Mouse (Mus musculus) Patski (cell line): Measurements from ENCODE around the gene Ppp1r18. TPM values are rescaled to one million over a fixed set of nuclear protein-coding genes. Genes with fewer than 3 reads are reported as not detected.
A peak's percentile ranks its signal among the peaks of the same experiment; 100 is the strongest.

Experiments
- ATAC-seq: fragments of 100-300 bp; one replicate; pipeline ENCODE4 v1.8.0; 2021
- CTCF ChIA-PET: fragments of 350-600 bp; sonication (Branson Sonifier 250); formaldehyde crosslinking; loops from one replicate; lab custom pipeline; 2022; ENCODE audit warnings: inconsistent platforms; lab: Charles Lee
- POLR2A ChIA-PET: fragments of 350-600 bp; sonication (Branson Sonifier 250); formaldehyde crosslinking; loops from one replicate; lab custom pipeline; 2022; ENCODE audit warnings: antibody characterized with exemption, inconsistent platforms; lab: Charles Lee
- DNase-seq: peaks from one replicate; pipeline ENCODE4 v3.0.0-alpha.2; 2011; ENCODE audit warnings: low read depth, low spot score
- H3K27me3 ChIP-seq: fragments of 371-371 bp; one replicate; pipeline ENCODE4 v1.5.1; 2021
- CTCF ChIP-seq: fragments of 100-300 bp; IDR thresholded peaks from one replicate; pipeline ENCODE4 v1.5.1; 2021
- in situ Hi-C: fragments of 300-500 bp; cut with MboI; formaldehyde crosslinking; loops from 3 replicates; pipeline ENCODE4 v1.11.1; 2018; ENCODE audit warnings: low pct_unique_long_range_greater_than_20kb, mixed read lengths
- polyA plus RNA-seq: library from polyadenylated mRNA; unstranded; gene quantifications from one replicate; pipeline ENCODE4 v1.2.3, GENCODE M21; 2021

The Ppp1r18 gene
- polyA plus RNA-seq, 1 experiment from 2014 or later = 74.3 TPM

DNA sequence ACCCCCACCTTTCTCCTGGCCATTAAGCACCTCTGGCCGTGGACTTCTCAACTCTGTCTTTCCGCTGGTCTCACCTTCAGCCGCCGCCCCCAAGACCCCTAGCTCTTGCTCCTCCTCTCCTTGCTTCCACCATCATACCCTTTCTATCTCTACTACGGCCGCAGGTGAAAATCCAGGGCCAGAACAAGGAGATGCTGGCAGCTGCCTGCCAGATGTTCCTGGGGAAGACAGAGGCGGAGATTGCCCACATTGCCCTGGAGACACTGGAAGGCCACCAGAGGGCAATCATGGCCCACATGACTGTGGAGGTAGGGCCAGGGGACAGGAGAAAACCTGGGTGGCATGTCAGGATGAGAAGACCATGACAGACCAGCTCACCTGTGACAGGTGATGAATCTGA is 41.0 kb upstream of the Ppp1r18 start:
- no peak for TF ChIP-seq CTCF
- H3K27me3 ChIP-seq = no peaks in the 10 kb centered on the region
- ChIA-PET CTCF (interaction anchor here (0.8 to 9.5 kb wide), 4 partner anchors 9 to 85 kb away, joined by 3 to 79 read pairs (median 6); no protein-coding TSS in a partner anchor), POLR2A (interaction anchor here (0.6 to 6.8 kb wide), 6 partner anchors 11 to 121 kb away, joined by 3 to 48 read pairs (median 14); partner anchors contain the start of gene Ddr1)
- no peak for ATAC-seq
- DNase-seq = no peak
- in situ Hi-C loops = loop anchor here (10.0 kb wide), 1 partner anchor 240 kb away; no protein-coding TSS in a partner anchor

DNA sequence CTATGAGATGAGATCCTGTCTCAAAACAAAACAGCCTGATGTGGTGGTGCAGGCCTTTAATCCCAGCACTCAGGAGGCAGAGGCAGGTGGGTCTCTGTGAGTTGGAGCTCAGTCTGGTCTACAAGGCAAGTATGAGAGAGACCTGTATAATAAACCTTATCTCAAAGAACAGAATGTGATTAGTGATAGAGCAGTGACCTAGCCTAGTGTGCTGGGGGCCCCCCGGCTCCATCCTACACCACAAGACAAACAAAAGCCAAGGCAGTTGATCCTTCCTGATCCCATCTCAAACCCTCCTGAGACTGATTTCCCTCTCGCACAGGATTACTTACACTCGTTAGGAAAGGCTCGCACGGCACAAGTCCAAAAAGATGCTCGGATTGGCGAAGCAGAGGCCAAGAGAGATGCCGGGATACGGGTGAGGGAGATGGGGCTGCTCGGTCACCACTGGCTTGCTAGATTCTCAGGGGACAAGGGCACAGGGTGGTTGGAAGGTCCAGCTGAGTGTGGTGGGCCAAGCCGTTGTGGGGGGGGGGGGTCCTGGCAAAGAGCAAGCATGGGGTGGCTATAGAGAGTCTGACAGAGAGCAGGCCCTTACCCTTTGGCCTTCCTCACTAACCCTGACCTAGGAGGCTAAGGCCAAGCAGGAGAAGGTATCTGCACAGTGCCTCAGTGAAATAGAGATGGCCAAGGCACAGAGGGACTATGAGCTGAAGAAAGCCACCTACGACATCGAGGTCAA is 40.1 kb upstream of the Ppp1r18 start:
- in situ Hi-C loops = loop anchor here (5.0 to 10.0 kb wide), 2 partner anchors 88 to 240 kb away; no protein-coding TSS in a partner anchor
- ATAC-seq (no peak), DNase-seq (no peak)
- ChIA-PET CTCF (interaction anchor here (0.8 to 9.5 kb wide), 4 partner anchors 8 to 86 kb away, joined by 3 to 79 read pairs (median 6); no protein-coding TSS in a partner anchor), POLR2A (interaction anchor here (0.7 to 6.8 kb wide), 4 partner anchors 12 to 277 kb away, joined by 3 to 48 read pairs (median 18); no protein-coding TSS in a partner anchor)
- no peaks in the 10 kb centered on the region for H3K27me3 ChIP-seq
- TF ChIP-seq CTCF = no peak

DNA sequence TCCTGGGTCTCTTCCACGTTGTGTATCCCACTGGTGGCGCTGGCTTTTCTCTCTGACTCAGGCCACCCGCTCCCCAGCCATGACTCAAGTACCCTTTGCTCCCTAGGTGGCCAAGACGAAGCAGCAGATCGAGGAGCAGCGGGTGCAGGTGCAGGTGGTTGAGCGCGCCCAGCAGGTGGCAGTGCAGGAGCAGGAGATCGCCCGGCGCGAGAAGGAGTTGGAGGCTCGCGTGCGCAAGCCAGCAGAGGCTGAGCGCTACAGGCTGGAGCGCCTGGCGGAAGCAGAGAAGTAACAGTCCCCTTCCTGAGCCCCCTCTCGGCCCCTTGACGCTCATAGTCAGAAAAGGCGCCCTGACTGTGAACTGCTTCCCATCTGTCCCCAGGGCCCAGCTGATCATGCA is 35.7 kb upstream of the Ppp1r18 start:
- no peak for TF ChIP-seq CTCF
- peak; percentile 71 for ATAC-seq
- in situ Hi-C loops = loop anchor here (5.0 to 10.0 kb wide), 2 partner anchors 92 to 245 kb away; no protein-coding TSS in a partner anchor

DNA sequence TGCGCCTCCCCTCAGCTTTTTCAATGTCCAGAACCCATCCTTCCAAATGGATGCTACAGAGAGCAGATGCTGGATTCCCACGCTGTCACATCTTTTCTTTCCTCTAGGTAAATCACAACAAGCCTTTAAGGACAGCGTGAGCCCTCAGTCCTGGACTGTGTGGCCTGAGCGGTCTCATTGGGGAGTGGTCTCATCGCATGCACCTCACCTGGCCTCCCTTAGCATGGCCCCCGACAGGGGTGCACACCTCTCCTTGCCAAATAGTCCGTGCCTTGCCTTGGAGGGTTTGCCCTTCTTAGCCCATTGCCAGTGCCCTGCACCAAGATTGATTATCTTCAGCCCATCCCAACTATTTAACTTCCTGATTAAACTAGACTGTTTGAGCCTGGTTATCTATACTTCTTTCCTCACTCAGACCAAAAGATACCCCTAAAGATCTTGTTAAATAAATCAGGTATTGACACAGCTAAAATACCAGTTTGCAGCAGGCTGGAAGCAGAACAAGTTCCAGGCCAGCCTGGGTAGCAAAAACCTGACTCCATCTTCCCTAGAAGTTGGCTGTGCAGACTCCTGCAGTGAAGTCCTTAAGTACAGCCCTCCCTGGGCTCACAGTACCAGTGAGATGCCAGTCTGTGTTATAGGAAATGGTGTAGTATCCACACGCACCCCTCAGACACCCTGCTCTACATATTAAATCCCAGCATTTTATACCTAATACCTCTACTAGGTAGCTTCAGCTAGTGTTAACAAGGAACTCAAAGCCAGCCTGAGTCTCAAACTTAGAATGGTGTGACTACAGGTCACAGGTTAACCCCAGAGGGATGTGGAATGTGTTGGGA is 32.8 kb upstream of the Ppp1r18 start:
- ChIA-PET POLR2A (interaction anchor here (1.0 to 3.2 kb wide), 8 partner anchors 9 to 198 kb away, joined by 4 to 19 read pairs (median 5); partner anchors contain the start of genes Flot1 and Ier3), CTCF (interaction anchor here (0.8 to 5.6 kb wide), 7 partner anchors 8 to 107 kb away, joined by 3 to 42 read pairs (median 3); partner anchors contain the start of gene Flot1)
- no peak for DNase-seq
- H3K27me3 ChIP-seq = no peaks in the 10 kb centered on the region
- ATAC-seq = no peak
- in situ Hi-C loops = no loop called here
- TF ChIP-seq CTCF = no peak

More for the DNA sequence above, 35.7 kb upstream of the Ppp1r18 start:
- H3K27me3 ChIP-seq = no peaks in the 10 kb centered on the region
- CTCF ChIA-PET = interaction anchor here (0.6 to 9.5 kb wide), 13 partner anchors 8 to 125 kb away, joined by 3 to 79 read pairs (median 3); partner anchors contain the start of genes Ddr1, Dhx16 and Ier3
- no peak for DNase-seq
- POLR2A ChIA-PET = interaction anchor here (0.5 to 1.3 kb wide), 3 partner anchors 10 to 90 kb away, joined by 3 to 4 read pairs (median 3); no protein-coding TSS in a partner anchor

DNA sequence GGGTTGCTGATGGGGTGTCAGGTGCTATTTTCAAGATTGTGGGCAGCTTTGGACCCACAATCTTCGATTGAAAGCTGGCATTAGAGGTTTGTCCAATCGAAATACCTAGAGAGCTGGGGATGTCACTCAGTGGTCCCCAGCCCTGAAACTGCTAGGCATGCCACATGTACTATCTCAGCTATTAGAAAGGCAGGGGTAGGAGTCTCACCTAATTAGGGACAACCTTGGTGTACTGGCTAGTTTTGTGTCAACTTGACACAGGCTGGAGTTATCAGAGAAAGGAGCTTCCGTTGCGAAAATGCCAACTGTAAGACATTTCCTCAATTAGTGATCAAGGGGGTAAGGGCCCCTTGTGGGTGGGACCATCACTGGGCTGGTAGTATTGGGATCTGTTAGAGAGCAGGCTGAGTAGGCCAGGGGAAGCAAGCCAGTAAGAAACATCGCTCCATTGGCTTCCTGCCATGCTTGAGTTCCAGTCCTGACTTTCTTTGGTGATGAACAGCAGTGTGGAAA is 32.1 kb upstream of the Ppp1r18 start:
- POLR2A ChIA-PET = interaction anchor here (0.6 to 3.2 kb wide), 7 partner anchors 10 to 93 kb away, joined by 4 to 19 read pairs (median 5); partner anchors contain the start of genes Flot1 and Ier3
- CTCF ChIA-PET = interaction anchor here (0.8 to 5.4 kb wide), 6 partner anchors 8 to 107 kb away, joined by 3 to 42 read pairs (median 3); partner anchors contain the start of gene Flot1
- no peaks in the 10 kb centered on the region for H3K27me3 ChIP-seq
- no peak for ATAC-seq
- TF ChIP-seq CTCF = no peak
- DNase-seq = no peak
- in situ Hi-C loops = no loop called here

DNA sequence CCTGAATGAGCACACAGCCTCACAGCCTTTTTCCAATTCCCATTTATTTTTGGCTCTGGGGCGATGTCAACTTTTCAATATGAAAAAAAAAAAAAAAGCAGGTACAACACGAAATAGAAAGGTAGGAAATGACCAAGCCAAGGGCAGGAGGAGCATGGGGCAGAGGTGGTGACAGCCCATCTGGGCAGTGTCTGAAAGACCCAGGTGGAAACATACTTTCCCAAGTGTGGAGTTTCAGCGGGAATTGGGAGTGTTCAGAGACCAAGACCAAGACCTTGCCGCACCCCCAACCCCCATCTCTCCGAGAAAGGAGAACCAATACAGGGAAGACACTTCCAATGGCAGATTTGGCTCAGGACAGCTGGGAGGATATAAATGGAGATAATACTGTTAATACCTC is 31.5 kb upstream of the Ppp1r18 start:
- no peak for TF ChIP-seq CTCF
- ChIA-PET CTCF (interaction anchor here (0.9 to 5.4 kb wide), 3 partner anchors 16 to 96 kb away, joined by 3 to 42 read pairs (median 4); no protein-coding TSS in a partner anchor), POLR2A (interaction anchor here (0.6 to 3.2 kb wide), 8 partner anchors 11 to 94 kb away, joined by 3 to 19 read pairs (median 5); partner anchors contain the start of genes Flot1 and Ier3)
- no peak for DNase-seq
- H3K27me3 ChIP-seq = no peaks in the 10 kb centered on the region
- in situ Hi-C loops = no loop called here
- no peak for ATAC-seq

DNA sequence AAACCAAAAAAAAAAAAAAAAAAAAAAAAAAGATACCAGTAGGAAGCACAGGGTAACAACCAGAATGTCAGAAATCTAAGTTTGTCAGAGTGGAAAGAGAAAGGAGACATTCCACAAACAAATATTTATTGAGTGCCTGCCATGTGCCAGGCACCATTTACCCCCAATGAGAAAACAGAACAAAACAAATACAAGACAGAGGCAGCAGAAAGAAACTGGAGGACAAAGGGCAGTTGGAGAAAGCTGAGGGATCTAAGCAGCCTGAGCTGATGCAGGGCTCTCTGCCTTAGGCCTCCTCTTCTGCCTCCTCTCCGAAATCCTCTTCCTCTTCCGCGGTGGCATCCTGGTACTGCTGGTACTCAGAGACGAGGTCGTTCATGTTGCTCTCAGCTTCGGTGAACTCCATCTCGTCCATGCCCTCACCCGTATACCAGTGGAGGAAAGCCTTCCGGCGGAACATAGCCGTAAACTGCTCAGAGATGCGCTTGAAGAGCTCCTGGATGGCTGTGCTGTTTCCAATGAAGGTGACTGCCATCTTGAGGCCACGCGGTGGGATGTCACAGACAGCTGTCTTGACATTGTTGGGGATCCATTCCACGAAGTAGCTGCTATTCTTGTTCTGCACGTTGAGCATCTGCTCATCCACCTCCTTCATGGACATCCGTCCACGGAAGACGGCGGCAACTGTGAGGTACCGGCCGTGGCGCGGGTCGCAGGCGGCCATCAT is 30.5 kb upstream of the Ppp1r18 start:
- no peak for DNase-seq
- POLR2A ChIA-PET = interaction anchor here (1.2 to 2.0 kb wide), 5 partner anchors 8 to 96 kb away, joined by 3 to 7 read pairs (median 6); partner anchors contain the start of gene Flot1
- no peak for ATAC-seq
- in situ Hi-C loops = loop anchor here (5.0 kb wide), 2 partner anchors 37 to 82 kb away; partner anchors contain the start of genes Mrps18b and Ppp1r10
- CTCF ChIA-PET = interaction anchor here (1.0 to 6.7 kb wide), 7 partner anchors 36 to 110 kb away, joined by 3 to 42 read pairs (median 4); partner anchors contain the start of gene Dhx16
- H3K27me3 ChIP-seq = no peaks in the 10 kb centered on the region
- TF ChIP-seq CTCF = no peak

DNA sequence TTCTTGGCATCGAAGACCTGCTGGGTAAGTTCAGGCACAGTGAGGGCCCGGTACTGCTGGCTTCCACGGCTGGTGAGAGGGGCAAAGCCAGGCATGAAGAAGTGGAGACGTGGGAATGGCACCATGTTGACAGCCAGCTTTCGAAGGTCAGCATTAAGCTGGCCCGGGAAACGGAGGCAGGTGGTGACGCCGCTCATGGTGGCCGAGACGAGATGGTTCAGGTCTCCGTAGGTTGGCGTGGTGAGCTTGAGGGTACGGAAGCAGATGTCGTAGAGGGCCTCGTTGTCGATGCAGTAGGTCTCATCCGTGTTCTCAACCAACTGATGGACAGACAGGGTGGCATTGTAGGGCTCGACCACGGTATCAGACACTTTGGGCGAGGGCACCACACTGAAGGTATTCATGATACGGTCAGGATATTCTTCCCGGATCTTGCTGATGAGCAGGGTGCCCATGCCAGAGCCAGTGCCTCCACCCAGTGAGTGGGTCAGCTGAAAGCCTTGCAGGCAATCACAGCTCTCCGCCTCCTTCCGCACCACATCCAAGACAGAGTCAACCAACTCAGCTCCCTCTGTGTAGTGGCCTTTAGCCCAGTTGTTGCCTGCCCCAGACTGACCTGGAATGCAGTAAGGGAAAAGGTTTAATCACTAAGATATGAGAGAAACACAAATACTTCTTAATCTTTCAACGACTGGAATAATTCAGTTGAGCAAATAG is 29.8 kb upstream of the Ppp1r18 start:
- no peaks in the 10 kb centered on the region for H3K27me3 ChIP-seq
- TF ChIP-seq CTCF = no peak
- no peak for DNase-seq
- ATAC-seq = no peak
- in situ Hi-C loops = loop anchor here (5.0 kb wide), 2 partner anchors 37 to 82 kb away; partner anchors contain the start of genes Mrps18b and Ppp1r10
- ChIA-PET POLR2A (interaction anchor here (1.1 to 2.0 kb wide), 7 partner anchors 9 to 97 kb away, joined by 4 to 7 read pairs (median 5); partner anchors contain the start of gene Flot1), CTCF (interaction anchor here (1.0 to 6.7 kb wide), 10 partner anchors 8 to 110 kb away, joined by 3 to 42 read pairs (median 4); partner anchors contain the start of gene Dhx16)
